ENCODE assay signal across 26 mouse cellular contexts in the genomic region with DNA sequence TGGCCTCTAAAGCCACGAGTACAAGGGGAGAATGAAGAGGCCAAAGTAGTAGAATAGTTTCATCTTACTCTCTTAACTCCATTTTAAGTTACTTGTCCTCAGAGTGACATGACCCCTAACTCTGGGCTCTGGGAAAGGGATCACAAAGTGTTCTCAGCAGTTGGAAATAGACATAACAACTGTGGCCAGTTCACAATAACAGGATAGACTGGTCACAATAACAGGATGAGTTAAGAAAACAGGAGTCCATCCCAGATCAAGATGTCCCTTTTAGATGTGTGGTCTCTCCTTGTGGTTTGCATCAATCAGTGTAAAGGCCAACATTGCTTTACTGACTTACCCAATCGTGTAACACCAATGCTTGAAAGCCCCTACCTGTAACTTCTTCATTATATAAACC.
DNase-seq lines count a peak whose midpoint lies in the region; ATAC-seq and TF ChIP-seq lines count a peak whose summit lies in the region.
"Had no signal": no experiment of that assay in that cellular context is flagged by ENCODE, and none has a peak within 500 bp of the region (broad histone marks: within the 10 kb centered on the region; RNA-seq: fewer than 3 reads in every experiment).

No protein-coding gene starts in this region.

- H3K27ac ChIP-seq in kidney, adult 2 months (ENCODE audit: insufficient read depth, low read depth, low read length): no peak overlapping the region
- H3K27ac ChIP-seq in kidney, embryonic 14.5 days (ENCODE audit: low read depth, low read length): no peak overlapping the region
- H3K27ac ChIP-seq in liver, adult 2 months (replicated peaks; ENCODE audit: insufficient read depth, low read depth, low read length): no peak overlapping the region
- H3K27ac ChIP-seq in liver, embryonic 12.5 days: no peak overlapping the region
- H3K27ac ChIP-seq in forebrain, embryonic 11.5 days (ENCODE audit: low read depth, low read length): no peak overlapping the region
- H3K27ac ChIP-seq: forebrain, embryonic 10.5 days; gastrocnemius, adult 2 months; heart, embryonic 13.5 days; hindbrain, embryonic 14.5 days; hindbrain, postnatal 0 days had no signal

- H3K4me2 ChIP-seq in kidney, embryonic 14.5 days (replicated peaks; ENCODE audit: low read depth, low read length): no peak overlapping the region
- no peak overlapping the region for H3K4me2 ChIP-seq in liver, embryonic 12.5 days
- no peak overlapping the region for H3K4me2 ChIP-seq in forebrain, embryonic 11.5 days (ENCODE audit: low read depth, low read length, severe bottlenecking)
- H3K4me2 ChIP-seq: heart, embryonic 13.5 days; hindbrain, embryonic 14.5 days had no signal

- no peak for ATAC-seq in kidney, embryonic 14.5 days (ENCODE audit: low FRiP score, low TSS enrichment)
- no peak for ATAC-seq in liver, embryonic 12.5 days
- ATAC-seq in forebrain, embryonic 11.5 days (replicated peaks; ENCODE audit: low FRiP score): no peak
- ATAC-seq: forebrain, embryonic 14.5 days; forebrain, postnatal 0 days; hindbrain, postnatal 0 days; inflammation-experienced regulatory T-cells, adult 6 months; Patski had no signal

- no peak for TF ChIP-seq CTCF in kidney, adult 2 months (conservative IDR thresholded peaks at IDR 0.05; ENCODE audit: insufficient read depth, insufficient read length, low read depth, low read length)
- no peak for TF ChIP-seq CTCF in liver, adult 2 months (IDR thresholded peaks at IDR 0.05; ENCODE audit: low read depth, low read length)

- H3K79me2 ChIP-seq in liver, adult 2 months (ENCODE audit: control insufficient read depth, insufficient read depth, low read length): no peaks in the 10 kb centered on the region

- no peak for TF ChIP-seq POLR2A in kidney, adult 2 months (IDR thresholded peaks at IDR 0.05; ENCODE audit: low read depth, low read length)
- TF ChIP-seq POLR2A in liver, adult 2 months (IDR thresholded peaks at IDR 0.05; ENCODE audit: extremely low read depth, insufficient read depth, low read length): no peak

- DNase-seq in heart, adult 18-20 months: peak; percentile 17 to 59
- DNase-seq in heart, postnatal 14 days: no peak
- peak; percentile 27 for DNase-seq in kidney, adult 2 months
- peak; percentile 11 for DNase-seq in liver, adult 2 months (ENCODE audit: extremely low read depth, low read depth, low spot score)
- DNase-seq in forebrain, embryonic 11.5 days (ENCODE audit: low spot score): no peak
- DNase-seq: adrenal gland, postnatal 10 days; adrenal gland, postnatal 36 days; B cell, adult 2 months; cerebellum, adult 18-20 months; cerebellum, adult 9-10 months; cerebellum, postnatal 14 days; forebrain, postnatal 0 days; gastrocnemius, postnatal 14 days; heart, postnatal 4 days had no signal

- H3K36me3 ChIP-seq in kidney, adult 2 months (ENCODE audit: control insufficient read depth, insufficient read depth, low read length): no peaks in the 10 kb centered on the region
- H3K36me3 ChIP-seq in kidney, embryonic 14.5 days (ENCODE audit: control insufficient read depth, insufficient read depth, low read length): no peaks in the 10 kb centered on the region
- H3K36me3 ChIP-seq in liver, adult 2 months (ENCODE audit: control insufficient read depth, insufficient read depth, low read length): no peaks in the 10 kb centered on the region
- no peaks in the 10 kb centered on the region for H3K36me3 ChIP-seq in liver, embryonic 12.5 days
- H3K36me3 ChIP-seq in forebrain, embryonic 11.5 days (ENCODE audit: control insufficient read depth, insufficient read depth, low read length): no peaks in the 10 kb centered on the region
- H3K36me3 ChIP-seq: forebrain, embryonic 10.5 days; G1E; heart, embryonic 13.5 days had no signal

- H3K4me3 ChIP-seq in kidney, adult 2 months (ENCODE audit: insufficient read depth, low read depth, low read length): no peak overlapping the region
- H3K4me3 ChIP-seq in kidney, embryonic 14.5 days (ENCODE audit: low read length): no peak overlapping the region
- no peak overlapping the region for H3K4me3 ChIP-seq in liver, adult 2 months (ENCODE audit: insufficient read depth, low read depth, low read length)
- no peak overlapping the region for H3K4me3 ChIP-seq in liver, embryonic 12.5 days
- H3K4me3 ChIP-seq in forebrain, embryonic 11.5 days (ENCODE audit: low read depth, low read length): no peak overlapping the region
- H3K4me3 ChIP-seq: forebrain, embryonic 10.5 days; gastrocnemius, adult 2 months; heart, embryonic 13.5 days had no signal

- no peaks in the 10 kb centered on the region for H3K27me3 ChIP-seq in kidney, adult 2 months (replicated peaks; ENCODE audit: control insufficient read depth, insufficient read depth, low read length)
- no peaks in the 10 kb centered on the region for H3K27me3 ChIP-seq in kidney, embryonic 14.5 days (ENCODE audit: control insufficient read depth, insufficient read depth, low read length)
- no peaks in the 10 kb centered on the region for H3K27me3 ChIP-seq in liver, adult 2 months (ENCODE audit: control insufficient read depth, insufficient read depth, low read length)
- no peaks in the 10 kb centered on the region for H3K27me3 ChIP-seq in liver, embryonic 12.5 days (replicated peaks)
- no peaks in the 10 kb centered on the region for H3K27me3 ChIP-seq in forebrain, embryonic 11.5 days (ENCODE audit: control insufficient read depth, insufficient read depth, low read length)
- H3K27me3 ChIP-seq: CH12.LX; heart, embryonic 13.5 days; Patski had no signal

- H3K9ac ChIP-seq in kidney, embryonic 14.5 days (ENCODE audit: low read depth, low read length): no peak overlapping the region
- H3K9ac ChIP-seq in liver, adult 2 months (ENCODE audit: low read depth, low read length): no peak overlapping the region
- H3K9ac ChIP-seq in liver, embryonic 12.5 days: no peak overlapping the region
- H3K9ac ChIP-seq in forebrain, embryonic 11.5 days (ENCODE audit: low read length): no peak overlapping the region
- H3K9ac ChIP-seq: forebrain, postnatal 0 days; heart, embryonic 13.5 days; hindbrain, embryonic 14.5 days had no signal

- 63% methylated on average over 2 of the region's 2 CpGs for WGBS in kidney, adult 2 months
- 70% methylated on average over 2 of the region's 2 CpGs for WGBS in kidney, embryonic 14.5 days
- WGBS in liver, adult 2 months: 71% methylated on average over 2 of the region's 2 CpGs
- WGBS in liver, embryonic 12.5 days (ENCODE audit: insufficient replicate concordance): 46% methylated on average over 2 of the region's 2 CpGs
- 80% methylated on average over 2 of the region's 2 CpGs for WGBS in forebrain, embryonic 11.5 days

- intact Hi-C loops in heart, postnatal 14 days (cut with DNase I): no loop called here

- H3K4me1 ChIP-seq in kidney, adult 2 months (ENCODE audit: control insufficient read depth, insufficient read depth, low read length): no peaks in the 10 kb centered on the region
- H3K4me1 ChIP-seq in kidney, embryonic 14.5 days (ENCODE audit: control insufficient read depth, insufficient read depth, low read length): no peaks in the 10 kb centered on the region
- peaks cover 10% of the 10 kb centered on the region; the same call in 1 of the 2 replicates for H3K4me1 ChIP-seq in liver, adult 2 months (ENCODE audit: control insufficient read depth, insufficient read depth, low read length)
- no peaks in the 10 kb centered on the region for H3K4me1 ChIP-seq in liver, embryonic 12.5 days
- peaks cover 2% of the 10 kb centered on the region; the same call in 1 of the 2 replicates for H3K4me1 ChIP-seq in forebrain, embryonic 11.5 days (replicated peaks; ENCODE audit: control insufficient read depth, insufficient read depth, low read length)

- no peaks in the 10 kb centered on the region for H3K9me3 ChIP-seq in kidney, embryonic 14.5 days (ENCODE audit: control insufficient read depth, low read length)
- no peaks in the 10 kb centered on the region for H3K9me3 ChIP-seq in liver, embryonic 12.5 days (replicated peaks)
- no peaks in the 10 kb centered on the region for H3K9me3 ChIP-seq in forebrain, embryonic 11.5 days (ENCODE audit: control insufficient read depth, low read length)
- H3K9me3 ChIP-seq: forebrain, embryonic 10.5 days; heart, embryonic 13.5 days had no signal

Comparison
In these comparisons a context has a peak if more than half of its experiments do, and no peak if none do; other contexts are left out.
1. DNase-seq: peak in heart, adult 18-20 months (2 of 2), kidney, adult 2 months (single experiment) and liver, adult 2 months (single experiment); none in heart, postnatal 14 days (0 of 2) and forebrain, embryonic 11.5 days (single experiment).